Mouse (Mus musculus): ENCODE data around the gene Tfap2e. TPM values are rescaled to one million over a fixed set of nuclear protein-coding genes. Genes with fewer than 3 reads are reported as not detected.

The Tfap2e gene
- polyA plus RNA-seq (2015; fragmentation: Nextera tagmentation; extraction: Ambion mirVana): not detected in 2 replicates

DNA sequence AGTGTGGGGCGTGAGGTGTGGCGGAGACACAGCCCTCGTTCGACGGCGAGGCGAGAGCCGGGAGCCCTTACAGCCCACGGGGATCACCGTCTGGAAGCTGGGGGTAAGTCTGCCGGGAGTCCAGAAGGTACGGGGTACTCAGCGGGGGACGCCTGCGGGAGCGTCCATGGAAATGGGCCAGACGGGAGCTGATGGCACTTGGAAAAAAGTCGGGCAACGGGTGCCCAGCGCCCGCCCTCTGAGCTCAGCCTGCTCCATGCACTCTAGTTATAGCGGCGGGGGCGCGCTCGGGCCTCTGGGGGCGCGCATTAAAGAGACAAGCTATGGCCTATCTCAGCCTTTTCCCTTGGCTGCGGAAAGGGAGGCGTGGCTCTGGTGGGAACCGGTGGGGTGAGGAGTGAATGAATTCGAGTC, at the start of gene Tfap2e:
Gene Tfap2e (minus strand): TSS at position 240 of the 414 bp plus-strand sequence.
- WGBS: 2% methylated on average over 32 of the region's 32 CpGs
- Histone ChIP-seq H3K9ac (no peak within 1 kb of the TSS), H3K27me3 (peaks cover 91% of the 10 kb centered on the region), H3K27ac (no peak within 1 kb of the TSS), H3K4me2 (peak within 1 kb of the TSS; percentile 57), H3K4me1 (peaks cover 32% of the 10 kb centered on the region), H3K4me3 (replicated peaks) (peak within 1 kb of the TSS; percentile 34), H3K9me3 (replicated peaks) (no peaks in the 10 kb centered on the region), H3K36me3 (no peaks in the 10 kb centered on the region)
- ATAC-seq (replicated peaks; ENCODE audit: low FRiP score): peak; percentile 61

GRCm38 (mm10) chr4:126782996-126783395, 47.0 kb upstream of the Tfap2e start:
- Histone ChIP-seq H3K4me2 (no peak overlapping the region), H3K9ac (no peak overlapping the region), H3K4me1 (peaks cover 10% of the 10 kb centered on the region; the same call in 1 of the 2 replicates), H3K4me3 (replicated peaks) (no peak overlapping the region), H3K27me3 (no peaks in the 10 kb centered on the region), H3K36me3 (peaks cover 4% of the 10 kb centered on the region; the same call in 1 of the 2 replicates), H3K9me3 (replicated peaks) (no peaks in the 10 kb centered on the region), H3K27ac (no peak overlapping the region)
- no peak for ATAC-seq (replicated peaks; ENCODE audit: low FRiP score)
- WGBS: 75% methylated on average over 8 of the region's 8 CpGs

- 88% methylated on average over 8 of the region's 8 CpGs for WGBS
- Histone ChIP-seq H3K4me3 (replicated peaks) (no peak overlapping the region), H3K27me3 (no peaks in the 10 kb centered on the region), H3K9me3 (replicated peaks) (no peaks in the 10 kb centered on the region), H3K4me1 (peaks cover 10% of the 10 kb centered on the region; the same call in 1 of the 2 replicates), H3K36me3 (no peaks in the 10 kb centered on the region), H3K27ac (no peak overlapping the region), H3K4me2 (no peak overlapping the region), H3K9ac (no peak overlapping the region)
- no peak for ATAC-seq (replicated peaks; ENCODE audit: low FRiP score)
Measured at GRCm38 (mm10) chr4:126782512-126782911, 46.5 kb upstream of the Tfap2e start.

- Histone ChIP-seq H3K4me2 (no peak overlapping the region), H3K36me3 (no peaks in the 10 kb centered on the region), H3K4me3 (replicated peaks) (no peak overlapping the region), H3K4me1 (peaks cover 10% of the 10 kb centered on the region; the same call in 1 of the 2 replicates), H3K9ac (no peak overlapping the region), H3K9me3 (replicated peaks) (no peaks in the 10 kb centered on the region), H3K27ac (no peak overlapping the region), H3K27me3 (no peaks in the 10 kb centered on the region)
- 75% methylated on average over 3 of the region's 3 CpGs for WGBS
- no peak for ATAC-seq (replicated peaks; ENCODE audit: low FRiP score)
Measured at GRCm38 (mm10) chr4:126781871-126782270, 45.8 kb upstream of the Tfap2e start.

- H3K4me2 ChIP-seq: no peak overlapping the region
- H3K4me3 ChIP-seq (replicated peaks): no peak overlapping the region
- no peak overlapping the region for H3K9ac ChIP-seq
- H3K4me1 ChIP-seq: peaks cover 10% of the 10 kb centered on the region; the same call in 1 of the 2 replicates
- 60% methylated on average over 12 of the region's 12 CpGs for WGBS
- no peaks in the 10 kb centered on the region for H3K9me3 ChIP-seq (replicated peaks)
- no peaks in the 10 kb centered on the region for H3K27me3 ChIP-seq
- H3K36me3 ChIP-seq: no peaks in the 10 kb centered on the region
- no peak for ATAC-seq (replicated peaks; ENCODE audit: low FRiP score)
- no peak overlapping the region for H3K27ac ChIP-seq
Measured at GRCm38 (mm10) chr4:126779826-126780775, 44.1 kb upstream of the Tfap2e start.

DNA sequence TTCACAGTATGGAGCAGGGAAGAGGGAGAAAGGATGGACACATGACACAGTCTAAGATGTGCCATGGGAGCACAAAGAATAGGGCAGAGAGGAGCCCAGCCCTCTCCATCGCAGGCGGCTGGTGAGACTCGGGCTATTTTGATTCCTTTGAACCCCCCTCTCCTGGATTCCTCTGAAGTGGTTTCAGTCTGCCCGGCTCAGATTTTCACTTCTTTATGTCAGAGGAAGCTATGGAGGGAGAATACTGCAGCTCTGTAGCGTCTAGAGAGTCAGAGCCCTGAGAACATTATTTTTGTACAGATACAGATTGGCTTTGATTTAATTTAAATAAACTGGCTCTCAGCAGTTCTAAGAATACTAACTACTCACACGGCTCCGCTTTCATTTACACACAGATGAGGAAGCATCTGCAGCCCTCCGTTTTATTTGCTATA, 43.1 kb upstream of the Tfap2e start:
- no peak for ATAC-seq (replicated peaks; ENCODE audit: low FRiP score)
- Histone ChIP-seq H3K36me3 (no peaks in the 10 kb centered on the region), H3K9me3 (replicated peaks) (no peaks in the 10 kb centered on the region), H3K4me2 (no peak overlapping the region), H3K27me3 (no peaks in the 10 kb centered on the region), H3K4me1 (peaks cover 10% of the 10 kb centered on the region; the same call in 1 of the 2 replicates), H3K27ac (no peak overlapping the region), H3K9ac (no peak overlapping the region), H3K4me3 (replicated peaks) (no peak overlapping the region)
- WGBS: 38% methylated on average over 8 of the region's 8 CpGs

DNA sequence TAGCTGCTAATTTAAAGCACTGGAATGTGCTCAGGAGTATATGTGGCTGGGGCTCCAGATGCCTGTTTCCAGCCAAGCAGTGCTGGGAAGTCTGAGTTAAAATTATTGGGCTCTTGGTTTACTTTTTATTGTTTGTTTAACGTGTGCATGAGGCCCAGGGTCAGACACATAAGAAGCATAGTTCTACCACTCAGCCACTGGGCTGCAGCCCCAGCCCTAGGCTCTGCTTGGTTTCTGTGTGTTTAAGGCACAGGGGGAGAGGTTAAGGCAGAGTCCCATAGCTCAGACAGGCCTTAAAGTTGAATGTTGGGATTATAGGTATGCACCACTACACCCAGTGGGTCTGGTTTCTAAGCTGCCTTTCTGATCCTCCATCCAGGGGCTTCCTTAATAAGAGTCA, 39.1 kb upstream of the Tfap2e start:
- H3K27me3 ChIP-seq: no peaks in the 10 kb centered on the region
- H3K9me3 ChIP-seq (replicated peaks): no peaks in the 10 kb centered on the region
- H3K27ac ChIP-seq: no peak overlapping the region
- H3K4me3 ChIP-seq (replicated peaks): no peak overlapping the region
- WGBS: 68% methylated on average over 1 of the region's 1 CpGs
- H3K4me2 ChIP-seq: no peak overlapping the region
- H3K9ac ChIP-seq: no peak overlapping the region
- H3K4me1 ChIP-seq: peaks cover 6% of the 10 kb centered on the region; the same call in 1 of the 2 replicates
- ATAC-seq (replicated peaks; ENCODE audit: low FRiP score): no peak
- H3K36me3 ChIP-seq: peaks cover 7% of the 10 kb centered on the region; the same call in 1 of the 2 replicates

- 0 out of 2 replicates have a peak, but pooled peaks cover 2% of the 10 kb centered on the region for H3K4me1 ChIP-seq
- H3K9me3 ChIP-seq (replicated peaks): no peaks in the 10 kb centered on the region
- peaks cover 11% of the 10 kb centered on the region for H3K36me3 ChIP-seq
- ATAC-seq (replicated peaks; ENCODE audit: low FRiP score): no peak
- no peak overlapping the region for H3K9ac ChIP-seq
- no peaks in the 10 kb centered on the region for H3K27me3 ChIP-seq
- 92% methylated on average over 6 of the region's 6 CpGs for WGBS
- no peak overlapping the region for H3K4me3 ChIP-seq (replicated peaks)
- no peak overlapping the region for H3K27ac ChIP-seq
- no peak overlapping the region for H3K4me2 ChIP-seq
Measured at GRCm38 (mm10) chr4:126773871-126774270, 37.8 kb upstream of the Tfap2e start.

- Histone ChIP-seq H3K27ac (no peak overlapping the region), H3K36me3 (peaks cover 15% of the 10 kb centered on the region), H3K27me3 (no peaks in the 10 kb centered on the region), H3K4me1 (no peaks in the 10 kb centered on the region), H3K4me2 (no peak overlapping the region), H3K9ac (no peak overlapping the region), H3K4me3 (replicated peaks) (no peak overlapping the region), H3K9me3 (replicated peaks) (no peaks in the 10 kb centered on the region)
- 90% methylated on average over 4 of the region's 4 CpGs for WGBS
- no peak for ATAC-seq (replicated peaks; ENCODE audit: low FRiP score)
Measured at GRCm38 (mm10) chr4:126770831-126771230, 34.8 kb upstream of the Tfap2e start.

- ATAC-seq (replicated peaks; ENCODE audit: low FRiP score): no peak
- Histone ChIP-seq H3K27me3 (no peaks in the 10 kb centered on the region), H3K4me3 (replicated peaks) (no peak overlapping the region), H3K9ac (no peak overlapping the region), H3K27ac (no peak overlapping the region), H3K4me2 (no peak overlapping the region), H3K9me3 (replicated peaks) (no peaks in the 10 kb centered on the region), H3K36me3 (peaks cover 15% of the 10 kb centered on the region), H3K4me1 (no peaks in the 10 kb centered on the region)
- 92% methylated on average over 9 of the region's 9 CpGs for WGBS
Measured at GRCm38 (mm10) chr4:126769800-126770563, 33.9 kb upstream of the Tfap2e start.

GRCm38 (mm10) chr4:126763483-126763882, 27.4 kb upstream of the Tfap2e start:
- Histone ChIP-seq H3K4me2 (no peak overlapping the region), H3K27me3 (no peaks in the 10 kb centered on the region), H3K9me3 (replicated peaks) (no peaks in the 10 kb centered on the region), H3K36me3 (peaks cover 30% of the 10 kb centered on the region), H3K4me1 (peaks cover 7% of the 10 kb centered on the region; the same call in 1 of the 2 replicates), H3K27ac (peak overlapping the region; percentile 45), H3K4me3 (replicated peaks) (no peak overlapping the region), H3K9ac (no peak overlapping the region)
- ATAC-seq (replicated peaks; ENCODE audit: low FRiP score): no peak
- WGBS: 88% methylated on average over 2 of the region's 2 CpGs

Measured in kidney, embryonic 15.5 days (tissue).